Mouse (Mus musculus): ENCODE data around the gene Tut7.
"Not testable (repeated sequence)": the region's sequence is repeated elsewhere in the genome, so short reads cannot be mapped to it uniquely, and the experiment has no call there.

The Tut7 gene

GRCm38 (mm10) chr13:59832871-59833270, 9.9 kb upstream of the Tut7 start:
- DNase-seq (ENCODE audit: low spot score in 2 of 2) = no peak

GRCm38 (mm10) chr13:59832454-59832853, 9.5 kb upstream of the Tut7 start:
- DNase-seq (ENCODE audit: low spot score in 2 of 2) = no peak

DNA sequence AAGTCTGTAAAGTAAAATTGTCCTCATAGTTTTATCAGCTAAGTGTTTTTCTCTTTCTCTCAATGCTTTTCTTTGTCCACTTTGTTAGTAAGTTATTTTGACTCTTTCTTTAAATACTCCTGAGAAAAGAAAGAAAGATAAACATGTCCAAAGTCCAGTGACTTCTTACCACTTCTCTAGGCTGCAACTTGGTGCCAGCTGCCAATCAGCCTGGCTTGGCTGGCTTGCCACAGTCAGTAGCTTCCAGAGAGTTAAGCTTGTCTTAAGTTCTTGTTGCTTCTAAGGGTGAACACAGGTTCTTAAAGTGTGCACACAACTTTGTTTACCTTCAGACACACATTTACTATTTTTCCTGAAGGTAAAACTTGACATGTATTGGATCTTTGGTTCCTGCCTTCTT, 3.0 kb upstream of the Tut7 start:
- DNase-seq (ENCODE audit: low spot score in 2 of 2) = no peak

DNA sequence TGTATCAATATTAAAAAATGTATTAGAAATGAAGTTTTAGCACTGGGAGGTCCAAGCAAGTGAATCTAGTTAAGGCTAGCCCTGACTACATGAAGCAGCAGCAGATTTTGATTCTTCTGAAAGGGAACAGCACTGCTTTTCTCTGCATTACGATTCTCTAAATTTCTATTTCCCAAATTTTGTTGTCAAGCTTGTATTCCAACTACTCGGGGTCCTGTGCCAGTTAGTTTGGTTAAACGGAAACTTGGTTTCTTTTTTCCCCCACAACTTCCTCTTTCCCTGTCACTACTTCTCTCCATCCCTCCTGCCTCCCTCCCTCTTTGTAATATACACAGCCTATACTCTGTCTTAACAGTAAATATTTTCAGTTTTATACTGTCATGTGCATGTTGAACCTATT, 2.1 kb downstream of the Tut7 start:
- DNase-seq (ENCODE audit: low spot score in 2 of 2) = no peak

DNA sequence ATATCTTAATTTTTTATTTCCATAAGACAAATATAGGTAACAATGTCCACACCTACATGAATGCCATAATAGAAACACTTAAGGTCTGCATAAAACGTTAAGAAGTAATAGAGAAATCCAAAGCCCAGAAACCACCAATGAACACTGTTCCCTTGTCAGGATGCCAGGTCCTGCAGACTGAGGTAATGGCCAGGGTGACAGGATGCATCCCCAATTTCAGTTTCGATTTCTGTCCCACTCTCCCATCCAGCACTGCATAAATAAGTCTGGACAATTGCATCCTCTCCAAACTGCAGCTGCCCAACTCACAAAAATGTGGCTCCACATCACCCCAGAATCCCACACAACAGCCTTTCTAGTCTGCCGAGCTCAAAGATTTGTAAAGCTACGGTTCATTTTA, 2.8 kb downstream of the Tut7 start:
- no peak for DNase-seq (ENCODE audit: low spot score in 2 of 2)

DNA sequence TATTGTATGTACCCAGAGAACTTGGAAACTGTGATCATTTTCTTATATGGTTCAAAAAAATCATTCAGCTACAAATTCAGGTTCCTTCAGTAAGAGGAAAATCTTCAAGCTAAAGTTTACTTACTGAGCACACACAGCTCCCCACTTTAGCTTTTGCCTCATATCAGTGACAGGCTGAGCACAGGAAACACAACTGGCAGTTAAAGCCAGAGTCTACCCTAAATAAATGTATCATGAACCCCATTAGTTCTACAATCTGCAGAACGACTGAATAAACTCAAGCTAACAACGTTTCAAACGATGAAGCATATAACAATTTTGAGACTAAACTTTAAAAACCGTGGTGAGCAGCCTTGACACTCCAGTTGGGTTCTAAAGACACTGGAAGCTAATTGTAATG, 5.6 kb downstream of the Tut7 start:
- DNase-seq (ENCODE audit: low spot score in 2 of 2) = no peak

- DNase-seq (ENCODE audit: low spot score in 2 of 2) = no peak
Observed at GRCm38 (mm10) chr13:59814109-59814591, 8.8 kb downstream of the Tut7 start.

DNA sequence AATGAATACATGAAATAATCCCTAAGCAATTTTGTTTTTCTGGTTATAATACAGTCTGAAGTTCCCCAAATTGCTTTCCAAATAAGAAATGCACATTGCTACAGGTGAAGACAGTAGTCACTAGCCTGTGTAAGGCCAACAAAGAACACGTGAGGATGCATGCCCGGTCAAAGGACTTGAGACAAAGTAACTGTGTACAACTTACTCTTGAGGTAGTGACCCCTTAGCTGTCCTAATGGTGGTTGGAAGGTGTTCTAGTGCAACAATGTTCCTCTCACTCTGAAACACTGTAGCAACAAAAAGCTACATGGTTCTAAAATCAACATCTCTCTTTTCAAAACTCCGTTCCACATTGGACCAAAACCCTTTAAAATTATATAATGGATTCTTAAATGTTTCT, 11.4 kb downstream of the Tut7 start:
- DNase-seq (ENCODE audit: low spot score in 2 of 2) = no peak

DNA sequence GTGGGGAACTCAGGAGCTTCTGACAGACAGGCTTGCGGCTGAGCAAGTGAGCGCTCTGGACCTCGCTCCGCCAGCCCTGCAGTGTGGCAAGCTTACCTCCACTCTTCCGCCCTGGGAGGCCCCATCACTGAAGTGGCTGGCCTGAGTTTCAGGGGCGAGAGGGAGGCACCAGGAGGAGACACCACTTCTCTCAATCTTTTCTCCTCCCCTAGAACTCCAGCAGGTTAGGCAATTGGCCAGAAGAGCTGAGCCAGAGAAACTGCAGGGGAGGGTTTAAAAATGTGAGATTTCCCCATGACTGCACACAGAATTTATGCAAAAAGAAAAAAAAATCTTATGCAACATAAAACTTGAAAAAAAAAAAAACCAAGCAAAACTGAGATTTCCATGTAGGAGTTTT, 21.9 kb downstream of the Tut7 start:
- DNase-seq (ENCODE audit: low spot score in 2 of 2) = peak; percentile 35 to 43

DNA sequence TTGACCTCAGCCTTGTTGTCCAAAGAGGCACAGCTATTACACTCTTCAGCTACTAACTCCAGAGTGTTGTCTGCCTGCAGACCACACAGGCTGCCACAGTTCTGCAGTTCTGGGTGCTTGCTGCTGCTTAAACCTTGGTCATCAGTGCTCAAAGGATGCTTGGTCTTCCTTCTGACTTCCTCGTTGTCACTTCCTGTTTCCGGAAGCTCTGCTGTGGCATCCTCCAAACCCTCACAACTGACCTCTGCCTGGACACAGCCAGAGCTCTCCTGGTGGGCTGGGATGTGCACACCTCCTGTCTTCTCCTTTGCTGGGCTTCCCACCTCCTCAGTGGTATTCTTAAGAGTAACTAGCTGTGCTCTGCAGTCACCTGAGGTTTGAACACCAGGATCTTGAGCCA, 22.9 kb downstream of the Tut7 start:
- no peak for DNase-seq (ENCODE audit: low spot score in 2 of 2)

GRCm38 (mm10) chr13:59798306-59798705, 24.6 kb downstream of the Tut7 start:
- DNase-seq (ENCODE audit: low spot score in 2 of 2) = no peak

- DNase-seq (ENCODE audit: low spot score in 2 of 2) = no peak
Observed at GRCm38 (mm10) chr13:59796466-59796848, 26.5 kb downstream of the Tut7 start.

GRCm38 (mm10) chr13:59795807-59796465, 27.0 kb downstream of the Tut7 start:
- no peak for DNase-seq (ENCODE audit: low spot score in 2 of 2)

- no peak for DNase-seq (ENCODE audit: low spot score in 2 of 2)
Observed at GRCm38 (mm10) chr13:59794786-59795185, 28.2 kb downstream of the Tut7 start.

- no peak for DNase-seq (ENCODE audit: low spot score in 2 of 2)
Observed at GRCm38 (mm10) chr13:59782145-59782544, 40.8 kb downstream of the Tut7 start, which contains the start of gene Gm49354. TSS of gene Gm49354 (minus strand) at chr13:59782245.

DNA sequence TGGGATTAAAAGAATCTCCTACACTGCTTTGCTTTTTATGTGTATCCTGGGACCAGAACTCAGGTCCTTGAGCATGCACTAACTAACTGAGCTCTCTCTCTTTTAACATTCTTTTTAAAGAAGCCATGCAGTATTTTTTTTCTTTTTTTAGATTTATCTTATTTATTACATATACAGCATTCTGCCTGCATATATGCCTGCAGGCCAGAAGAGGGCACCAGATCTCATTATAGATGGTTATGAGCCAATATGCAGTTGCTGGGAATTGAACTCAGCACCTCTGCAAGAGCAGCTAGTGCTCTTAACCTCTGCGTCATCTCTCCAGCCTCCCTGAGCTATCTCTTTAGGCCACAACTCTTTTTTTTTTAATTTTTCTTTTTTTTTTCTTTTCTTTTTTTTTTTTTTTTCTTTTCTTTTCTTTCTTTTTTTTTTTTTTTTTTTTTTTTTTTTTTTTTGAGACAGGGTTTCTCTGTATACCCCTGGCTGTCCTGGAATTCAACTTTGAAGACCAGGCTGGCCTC, 43.1 kb downstream of the Tut7 start:
- not testable (repeated sequence) for DNase-seq (ENCODE audit: low spot score in 2 of 2)

GRCm38 (mm10) chr13:59779213-59779612, 43.7 kb downstream of the Tut7 start:
- DNase-seq (ENCODE audit: low spot score in 2 of 2) = no peak

- DNase-seq (ENCODE audit: low spot score in 2 of 2) = no peak
Observed at GRCm38 (mm10) chr13:59775168-59775567, 47.8 kb downstream of the Tut7 start.

- peak; percentile 63 to 66 for DNase-seq (ENCODE audit: low spot score in 2 of 2)
Observed at GRCm38 (mm10) chr13:59771257-59771656, 51.7 kb downstream of the Tut7 start.

DNA sequence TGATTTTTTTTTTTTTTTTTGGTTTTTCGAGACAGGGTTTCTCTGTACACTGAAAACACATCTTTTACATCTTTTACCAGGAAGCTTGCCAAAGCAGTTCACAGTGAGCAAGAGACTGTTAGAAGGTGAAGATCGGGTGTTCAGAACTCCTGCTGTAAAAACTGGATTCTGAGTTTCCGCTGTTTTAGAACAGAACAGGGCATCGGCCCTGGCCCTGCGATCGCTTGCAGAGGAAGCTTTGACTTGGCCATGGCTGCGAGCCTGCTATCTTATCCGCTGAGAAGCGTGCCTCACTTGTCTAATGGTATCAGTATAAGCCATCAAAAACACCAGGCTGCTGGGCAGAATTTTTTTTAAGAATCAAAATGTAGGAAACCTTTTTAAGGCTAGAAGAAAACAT, 52.1 kb downstream of the Tut7 start:
- DNase-seq (ENCODE audit: low spot score in 2 of 2) = peak in 1 of 2 experiments; percentile 35

- DNase-seq (ENCODE audit: low spot score in 2 of 2) = peak; percentile 86 to 87
Observed at GRCm38 (mm10) chr13:59770164-59770562, 52.8 kb downstream of the Tut7 start.

- DNase-seq (ENCODE audit: low spot score in 2 of 2) = peak; percentile 100
Observed at GRCm38 (mm10) chr13:59769296-59770163, 53.4 kb downstream of the Tut7 start, which contains the start of gene Isca1. TSS of gene Isca1 (minus strand) at chr13:59769810.

GRCm38 (mm10) chr13:59768531-59768930, 54.4 kb downstream of the Tut7 start:
- no peak for DNase-seq (ENCODE audit: low spot score in 2 of 2)
